Mouse (Mus musculus) intestine, embryonic 14.5 days (tissue): Measurements from ENCODE around the gene Bicd1. TPM values are rescaled to one million over a fixed set of nuclear protein-coding genes. Genes with fewer than 3 reads are reported as not detected.
A peak's percentile ranks its signal among the peaks of the same experiment; 100 is the strongest.
"Not testable (repeated sequence)": the region's sequence is repeated elsewhere in the genome, so short reads cannot be mapped to it uniquely, and the experiment has no call there.

Experiments used
- ATAC-seq: fragments of 200-750 bp; cut with Nextera tagmentation; replicated peaks from 2 replicates; pipeline ENCODE4 v1.8.0; 2017; ENCODE audit warnings: low read depth, moderate number of reproducible peaks, moderate TSS enrichment, moderate library complexity; ENCODE audit not compliant: low FRiP score, low TSS enrichment
- DNase-seq: peaks from one replicate; pipeline ENCODE4 v3.0.0-alpha.2; 2018; ENCODE audit warnings: low spot score
- H3K27ac ChIP-seq: fragments of 300-500 bp; sonication (generic); 2 replicates; pipeline ENCODE4 v1.5.1; 2014; ENCODE audit warnings: low read depth, mild to moderate bottlenecking, control low read depth
- H3K27me3 ChIP-seq: fragments of 300-500 bp; sonication (generic); replicated peaks from 2 replicates; pipeline ENCODE4 v1.6.1; 2014; ENCODE audit warnings: low read length, control low read depth; ENCODE audit not compliant: control insufficient read depth, insufficient read depth
- H3K36me3 ChIP-seq: fragments of 300-500 bp; sonication (generic); 2 replicates; pipeline ENCODE4 v1.6.1; 2014; ENCODE audit warnings: low read length, control low read depth; ENCODE audit not compliant: control insufficient read depth, insufficient read depth
- H3K4me1 ChIP-seq: fragments of 300-500 bp; sonication (generic); replicated peaks from 2 replicates; pipeline ENCODE4 v1.6.1; 2014; ENCODE audit warnings: low read length, control low read depth, mixed read lengths; ENCODE audit not compliant: control insufficient read depth, insufficient read depth
- H3K4me2 ChIP-seq: fragments of 300-500 bp; sonication (generic); 2 replicates; pipeline ENCODE4 v1.6.1; 2014; ENCODE audit warnings: low read length
- H3K4me3 ChIP-seq: fragments of 300-500 bp; sonication (generic); 2 replicates; pipeline ENCODE4 v1.5.1; 2014; ENCODE audit warnings: low read depth, low read length, control low read depth, mixed read lengths
- H3K9ac ChIP-seq: fragments of 300-500 bp; sonication (generic); 2 replicates; pipeline ENCODE4 v1.6.1; 2014; ENCODE audit warnings: mild to moderate bottlenecking, low read length
- H3K9me3 ChIP-seq: fragments of 300-500 bp; sonication (generic); 2 replicates; pipeline ENCODE4 v1.6.1; 2016; ENCODE audit warnings: low read length, control low read depth; ENCODE audit not compliant: control insufficient read depth
- WGBS: fragments of 180-500 bp; shearing (Covaris S2); extraction: QIAGEN DNeasy Blood & Tissue Kit; methylation state at CpG from one replicate; pipeline ENCODE4 v1.1.7; 2014; 5-methylcytosine and 5-hydroxymethylcytosine counted together
- polyA plus RNA-seq: library from polyadenylated mRNA; unstranded; fragments of >200 nt; fragmentation: Nextera tagmentation; extraction: Ambion mirVana; gene quantifications from 2 replicates; pipeline ENCODE4 v1.2.1, GENCODE M21; 2014

The Bicd1 gene
- polyA plus RNA-seq, 1 experiment from 2014 or later: 15.8 TPM

GRCm38 (mm10) chr6:149471477-149471876, 62.8 kb downstream of the Bicd1 start:
- H3K4me1 ChIP-seq: no peaks in the 10 kb centered on the region
- no peak for DNase-seq
- 82% methylated on average over 15 of the region's 15 CpGs for WGBS

GRCm38 (mm10) chr6:149472441-149472840, 63.8 kb downstream of the Bicd1 start:
- not testable (repeated sequence) for H3K9ac ChIP-seq, DNase-seq, H3K27me3 ChIP-seq, H3K9me3 ChIP-seq, H3K27ac ChIP-seq, ATAC-seq, H3K36me3 ChIP-seq, H3K4me3 ChIP-seq, H3K4me2 ChIP-seq, H3K4me1 ChIP-seq
- WGBS: 90% methylated on average over 6 of the region's 6 CpGs

More at GRCm38 (mm10) chr6:149471477-149471876, 62.8 kb downstream of the Bicd1 start:
- Histone ChIP-seq H3K9me3 (no peaks in the 10 kb centered on the region), H3K27ac (no peak overlapping the region), H3K4me3 (no peak overlapping the region), H3K27me3 (no peaks in the 10 kb centered on the region), H3K4me2 (no peak overlapping the region), H3K9ac (no peak overlapping the region), H3K36me3 (no peaks in the 10 kb centered on the region)
- no peak for ATAC-seq

- H3K9me3 ChIP-seq, DNase-seq, H3K4me2 ChIP-seq, H3K9ac ChIP-seq, H3K4me1 ChIP-seq, H3K4me3 ChIP-seq, H3K36me3 ChIP-seq, ATAC-seq, H3K27ac ChIP-seq, H3K27me3 ChIP-seq: not testable (repeated sequence)
- WGBS: 93% methylated on average over 5 of the region's 5 CpGs
These were observed 73.2 kb downstream of the Bicd1 start for GRCm38 (mm10) chr6:149481868-149482267.

GRCm38 (mm10) chr6:149494662-149495061, 86.0 kb downstream of the Bicd1 start:
- H3K27ac ChIP-seq: no peak overlapping the region
- no peak overlapping the region for H3K9ac ChIP-seq
- no peak overlapping the region for H3K4me2 ChIP-seq
- no peaks in the 10 kb centered on the region for H3K9me3 ChIP-seq
- DNase-seq: no peak
- no peak overlapping the region for H3K4me3 ChIP-seq
- WGBS: 97% methylated on average over 2 of the region's 2 CpGs
- ATAC-seq: no peak
- H3K27me3 ChIP-seq: no peaks in the 10 kb centered on the region
- no peaks in the 10 kb centered on the region for H3K4me1 ChIP-seq
- no peaks in the 10 kb centered on the region for H3K36me3 ChIP-seq

- Histone ChIP-seq H3K4me2 (no peak overlapping the region), H3K4me3 (no peak overlapping the region), H3K36me3 (no peaks in the 10 kb centered on the region), H3K9me3 (no peaks in the 10 kb centered on the region), H3K4me1 (no peaks in the 10 kb centered on the region), H3K27me3 (no peaks in the 10 kb centered on the region), H3K27ac (no peak overlapping the region), H3K9ac (no peak overlapping the region)
- DNase-seq: no peak
- no peak for ATAC-seq
These were observed 87.2 kb downstream of the Bicd1 start for GRCm38 (mm10) chr6:149495925-149496324.

- Histone ChIP-seq H3K27ac (peak overlapping the region; percentile 71), H3K4me2 (peak overlapping the region; percentile 66), H3K9ac (peak overlapping the region; percentile 50), H3K4me1 (0 out of 2 replicates have a peak, but pooled peaks cover 3% of the 10 kb centered on the region), H3K4me3 (peak overlapping the region; percentile 58), H3K36me3 (no peaks in the 10 kb centered on the region), H3K9me3 (no peaks in the 10 kb centered on the region), H3K27me3 (no peaks in the 10 kb centered on the region)
- DNase-seq (peak; percentile 88), ATAC-seq (peak; percentile 96)
- WGBS: 2% methylated on average over 19 of the region's 19 CpGs
These were observed 157.2 kb downstream of the Bicd1 start for GRCm38 (mm10) chr6:149565720-149566498.

GRCm38 (mm10) chr6:149567219-149567618, 158.5 kb downstream of the Bicd1 start:
- H3K4me1 ChIP-seq: 0 out of 2 replicates have a peak, but pooled peaks cover 3% of the 10 kb centered on the region
- H3K4me2 ChIP-seq: peak overlapping the region; percentile 66
- no peaks in the 10 kb centered on the region for H3K27me3 ChIP-seq
- WGBS: 13% methylated on average over 1 of the region's 1 CpGs
- H3K4me3 ChIP-seq: peak overlapping the region; percentile 58
- DNase-seq (no peak), ATAC-seq (peak; percentile 44; the same call in 1 of the 2 replicates)
- no peak overlapping the region for H3K9ac ChIP-seq
- no peaks in the 10 kb centered on the region for H3K36me3 ChIP-seq
- no peaks in the 10 kb centered on the region for H3K9me3 ChIP-seq
- H3K27ac ChIP-seq: no peak overlapping the region

GRCm38 (mm10) chr6:149574288-149574687, 165.6 kb downstream of the Bicd1 start:
- no peak for DNase-seq
- H3K27me3 ChIP-seq: no peaks in the 10 kb centered on the region
- H3K4me3 ChIP-seq: no peak overlapping the region
- no peaks in the 10 kb centered on the region for H3K9me3 ChIP-seq
- no peak overlapping the region for H3K9ac ChIP-seq
- H3K27ac ChIP-seq: no peak overlapping the region
- 87% methylated on average over 1 of the region's 1 CpGs for WGBS
- no peaks in the 10 kb centered on the region for H3K4me1 ChIP-seq
- H3K36me3 ChIP-seq: no peaks in the 10 kb centered on the region
- H3K4me2 ChIP-seq: no peak overlapping the region
- no peak for ATAC-seq

- no peaks in the 10 kb centered on the region for H3K4me1 ChIP-seq
- peaks cover 30% of the 10 kb centered on the region for H3K36me3 ChIP-seq
- no peak overlapping the region for H3K27ac ChIP-seq
- H3K4me3 ChIP-seq: no peak overlapping the region
- no peaks in the 10 kb centered on the region for H3K27me3 ChIP-seq
- no peak overlapping the region for H3K9ac ChIP-seq
- DNase-seq (no peak), ATAC-seq (no peak)
- peaks cover 4% of the 10 kb centered on the region; the same call in 1 of the 2 replicates for H3K9me3 ChIP-seq
- no peak overlapping the region for H3K4me2 ChIP-seq
These were observed 171.4 kb downstream of the Bicd1 start for GRCm38 (mm10) chr6:149580053-149580452.
